Mouse (Mus musculus) right cerebral cortex, postnatal 4 days (tissue): ENCODE data around the gene Pros1.
A peak's percentile ranks its signal among the peaks of the same experiment; 100 is the strongest.

Experiments used
- DNase-seq: peaks from one replicate; pipeline ENCODE4 v3.0.0-alpha.2; 2022

Pros1 gene

DNA sequence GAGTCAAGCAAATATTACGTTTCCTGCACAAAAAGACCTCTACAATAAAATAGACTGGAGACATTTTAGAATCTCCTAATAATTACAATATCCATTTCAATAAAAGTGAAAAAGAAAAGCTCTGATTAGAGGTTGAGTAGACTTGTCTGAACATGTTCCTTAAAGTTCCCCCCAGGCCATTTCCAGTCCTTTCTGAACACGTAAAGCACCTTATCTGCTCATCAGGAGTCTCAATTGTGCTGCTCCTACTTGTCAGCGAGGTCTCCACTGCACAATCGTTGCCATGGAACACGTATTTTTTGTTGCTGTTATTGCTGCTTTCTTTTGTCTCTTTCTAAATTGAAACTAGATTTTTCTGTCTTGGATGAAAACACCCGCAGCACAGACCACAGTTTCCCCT, 7.3 kb downstream of the Pros1 start:
- no peak for DNase-seq

DNA sequence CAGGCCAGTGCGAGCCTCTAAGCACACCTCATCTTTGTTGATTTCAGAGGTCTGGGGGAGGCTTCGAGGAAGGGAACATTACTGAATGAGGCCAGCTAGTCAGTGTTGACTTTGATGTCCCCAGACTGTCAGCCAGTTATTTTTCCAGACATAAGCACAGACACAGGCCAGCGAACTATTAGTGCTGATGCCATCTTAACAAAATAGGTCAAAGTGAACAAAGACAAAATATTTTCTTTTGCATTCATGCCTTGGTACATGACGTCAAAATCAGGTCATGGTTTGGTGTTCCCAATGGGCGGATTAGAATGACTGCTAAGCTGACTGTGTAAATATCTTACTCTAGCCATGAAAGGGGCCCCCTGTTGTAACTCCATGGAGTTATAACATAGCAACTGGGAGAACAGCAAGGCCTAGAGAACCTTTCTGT, 18.6 kb downstream of the Pros1 start:
- no peak for DNase-seq

DNA sequence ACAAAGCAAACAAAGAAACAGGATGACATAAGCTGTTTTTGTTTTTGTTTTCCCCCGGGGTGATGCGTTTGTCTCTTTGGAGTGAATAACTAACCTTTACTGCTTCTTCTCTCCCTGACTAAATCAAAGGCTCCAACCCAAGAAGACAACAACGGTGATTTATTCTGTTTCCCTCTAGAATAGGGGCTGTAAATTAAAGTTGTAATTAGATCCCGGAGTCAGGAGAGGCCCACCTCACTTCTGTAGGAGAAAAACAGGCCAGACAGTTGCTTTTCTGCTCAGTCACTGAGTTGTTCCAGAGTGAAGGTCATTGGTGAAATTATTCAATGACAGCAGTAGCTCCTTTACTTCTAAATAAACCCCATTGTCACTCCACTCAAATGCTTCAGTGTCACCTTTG, 19.1 kb downstream of the Pros1 start:
- no peak for DNase-seq

DNA sequence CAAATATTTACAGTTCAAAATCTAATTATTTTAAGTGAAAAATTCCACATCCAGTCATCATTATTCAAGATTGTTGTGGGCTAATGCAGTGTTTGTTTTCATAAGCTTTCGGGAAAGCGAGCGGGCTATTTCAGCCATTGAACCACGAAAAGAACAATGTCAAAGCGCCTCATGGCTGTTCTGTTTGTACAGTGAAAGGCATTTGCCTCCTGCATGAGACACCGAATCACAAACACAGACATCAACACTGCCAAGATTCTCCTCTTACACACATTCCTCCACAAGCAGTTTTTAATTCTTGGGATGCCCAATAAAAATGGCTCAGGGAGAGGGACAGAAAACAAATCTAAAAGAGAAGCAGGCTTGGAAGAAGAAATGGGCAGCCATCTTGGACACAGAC, 20.0 kb downstream of the Pros1 start:
- no peak for DNase-seq

DNA sequence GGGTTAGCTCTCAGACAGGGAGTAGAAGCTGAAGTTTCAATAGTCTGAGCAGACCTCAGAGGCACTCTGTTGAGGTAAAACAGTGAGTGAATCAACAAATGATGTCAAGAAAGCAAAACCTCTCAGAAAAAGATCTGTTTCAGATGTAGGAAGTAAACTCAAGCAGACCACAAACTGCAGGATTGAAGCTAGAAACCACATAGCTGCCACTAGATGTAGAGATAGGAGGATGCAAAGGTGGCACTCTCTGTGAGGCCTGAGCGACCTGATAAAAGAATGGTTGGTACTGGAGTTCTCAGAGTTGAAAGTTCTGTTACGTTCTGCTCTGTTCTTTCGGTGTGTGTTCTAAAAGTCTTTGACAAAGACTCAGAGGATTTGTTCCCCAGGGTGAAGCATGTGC, 41.7 kb downstream of the Pros1 start:
- no peak for DNase-seq

DNA sequence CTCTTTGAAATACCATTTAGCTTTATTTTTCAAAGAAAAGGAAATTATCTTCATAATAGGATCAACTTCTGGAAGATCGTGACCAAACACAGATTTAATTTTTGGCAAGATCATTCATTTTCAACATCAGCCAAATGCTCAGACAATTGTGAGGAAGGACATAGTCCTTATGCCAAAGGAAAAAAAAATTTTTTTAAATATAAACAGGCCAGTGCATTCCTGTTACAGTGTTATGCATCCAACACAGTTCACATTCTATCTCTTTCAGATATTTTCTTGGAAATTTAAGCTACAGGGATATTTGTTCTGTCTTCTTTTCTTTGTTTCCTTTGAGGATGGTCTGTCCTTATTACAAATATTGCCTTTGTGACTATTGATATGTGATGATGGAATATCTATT, 57.3 kb downstream of the Pros1 start:
- DNase-seq: no peak

DNA sequence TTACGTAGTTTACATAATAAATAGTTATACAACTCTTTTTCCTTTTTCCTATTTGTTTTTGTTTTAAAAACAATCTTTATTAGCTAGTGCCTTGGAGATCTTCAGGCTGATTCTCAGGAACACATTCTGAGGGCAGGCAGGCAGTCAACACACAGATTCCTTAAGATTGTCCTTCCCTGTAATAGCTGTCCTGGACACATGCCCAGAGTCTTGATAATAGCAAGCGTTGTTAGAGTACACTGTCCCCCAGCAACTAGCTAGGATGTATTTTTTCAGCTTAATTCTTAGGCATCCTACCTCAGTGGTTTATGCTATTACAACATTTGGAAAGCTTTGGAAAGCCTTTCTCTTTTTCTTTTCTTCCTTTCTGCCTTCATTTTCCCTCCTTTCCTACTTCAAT, 58.1 kb downstream of the Pros1 start:
- DNase-seq: no peak

DNA sequence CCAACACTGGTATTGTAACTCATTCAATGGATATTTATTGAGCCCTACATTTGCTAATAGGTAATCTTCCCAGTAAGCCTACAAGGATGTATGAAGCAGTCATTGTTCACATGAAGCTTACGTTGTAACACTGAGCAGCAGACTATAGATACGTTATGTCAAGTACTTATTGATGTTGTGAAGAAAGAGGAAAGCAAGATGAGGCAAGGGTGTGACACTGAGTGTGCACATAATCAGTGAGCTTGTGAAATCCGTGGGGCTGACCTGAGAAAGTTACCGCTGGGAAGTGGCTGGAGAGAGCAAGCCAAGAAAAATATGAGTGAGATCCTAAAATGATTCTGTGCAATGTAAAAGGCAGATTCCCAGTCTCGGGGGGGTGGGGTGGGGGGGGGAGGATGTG, 61.4 kb downstream of the Pros1 start:
- DNase-seq: no peak

DNA sequence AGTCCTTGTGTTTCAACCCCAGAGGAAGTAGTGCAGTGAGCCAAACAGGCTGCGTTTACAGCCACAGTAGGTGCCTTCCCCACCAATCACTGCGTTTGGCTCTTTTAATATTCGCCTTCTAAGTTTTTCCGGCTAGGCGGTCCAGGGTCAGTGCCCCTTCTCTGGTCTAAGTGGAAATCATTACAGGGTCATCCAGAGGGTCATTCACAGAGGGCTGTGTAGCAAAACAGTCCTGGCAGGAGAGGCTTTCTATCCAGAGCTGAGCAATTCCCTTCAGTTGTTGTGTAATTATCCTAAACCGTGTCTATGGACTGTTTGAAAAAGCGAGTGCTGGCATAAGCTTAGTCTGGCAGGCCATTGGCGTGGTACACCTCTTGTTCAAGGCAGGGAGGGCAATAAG, 68.1 kb downstream of the Pros1 start:
- DNase-seq: no peak

DNA sequence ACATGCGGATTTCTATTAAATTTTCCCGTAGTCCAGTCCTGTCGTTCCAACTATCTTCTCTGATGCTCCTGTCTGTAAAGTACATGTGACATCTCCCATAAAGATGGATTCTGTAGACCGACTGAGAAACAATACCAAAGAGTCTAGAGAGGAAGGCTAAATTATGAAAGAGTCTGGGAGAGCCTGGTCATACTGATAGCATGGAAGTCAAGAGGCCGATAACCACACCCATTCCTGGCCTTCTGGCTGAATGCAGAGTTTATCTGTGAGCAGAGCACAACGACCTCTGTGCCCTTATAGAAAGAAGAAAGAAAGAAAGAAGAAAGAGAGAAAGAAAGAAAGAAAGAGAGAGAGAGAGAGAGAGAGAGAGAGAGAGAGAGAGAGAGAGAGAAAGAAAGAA, 77.2 kb downstream of the Pros1 start:
- no peak for DNase-seq

DNA sequence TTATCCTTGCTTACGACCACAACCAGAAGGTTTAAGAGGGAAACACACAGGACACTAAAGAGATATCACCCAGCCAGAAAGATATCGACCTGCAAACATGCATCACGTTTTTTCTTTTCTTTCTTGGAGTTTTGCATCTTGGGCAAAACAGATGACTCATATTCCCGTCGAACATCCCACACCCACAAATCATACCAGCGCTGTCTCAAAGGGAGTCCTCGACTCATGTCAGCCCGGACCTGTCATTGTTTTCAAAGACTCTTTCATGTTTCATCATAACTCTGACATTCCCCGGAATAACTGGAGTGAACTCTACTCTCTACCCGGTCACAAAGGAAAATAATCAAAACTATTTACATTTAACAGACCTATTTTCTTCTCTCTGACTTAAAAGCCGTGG, 82.2 kb downstream of the Pros1 start:
- DNase-seq: no peak

DNA sequence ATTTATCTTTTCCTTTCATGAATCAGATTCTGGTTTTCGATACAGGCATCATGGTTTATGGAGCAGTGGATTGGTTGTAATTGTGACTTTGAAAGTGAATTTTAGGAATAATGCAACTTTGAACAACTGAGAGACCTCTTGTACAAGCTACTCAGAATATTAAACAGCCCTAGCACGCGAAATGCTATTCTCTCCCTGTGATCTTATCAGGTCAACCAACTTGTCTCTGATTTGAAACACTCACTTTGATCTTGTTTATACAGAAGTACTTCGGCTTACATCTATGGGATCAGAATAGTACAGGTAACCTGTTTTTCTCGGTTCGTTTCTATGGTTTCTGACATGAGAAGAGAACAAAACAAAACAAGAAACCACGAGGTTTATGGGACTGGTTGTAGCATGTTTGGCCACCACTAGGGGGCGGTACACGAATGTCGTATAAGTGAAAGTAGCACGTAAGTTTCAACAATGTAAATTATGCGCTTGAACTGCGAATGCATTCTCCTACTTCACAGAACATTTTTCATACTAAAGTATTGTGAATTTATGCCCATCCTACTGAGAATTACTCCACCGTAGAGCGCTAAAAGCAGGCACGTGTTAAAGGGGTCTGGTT, 86.4 kb downstream of the Pros1 start:
- peak; percentile 92 for DNase-seq

DNA sequence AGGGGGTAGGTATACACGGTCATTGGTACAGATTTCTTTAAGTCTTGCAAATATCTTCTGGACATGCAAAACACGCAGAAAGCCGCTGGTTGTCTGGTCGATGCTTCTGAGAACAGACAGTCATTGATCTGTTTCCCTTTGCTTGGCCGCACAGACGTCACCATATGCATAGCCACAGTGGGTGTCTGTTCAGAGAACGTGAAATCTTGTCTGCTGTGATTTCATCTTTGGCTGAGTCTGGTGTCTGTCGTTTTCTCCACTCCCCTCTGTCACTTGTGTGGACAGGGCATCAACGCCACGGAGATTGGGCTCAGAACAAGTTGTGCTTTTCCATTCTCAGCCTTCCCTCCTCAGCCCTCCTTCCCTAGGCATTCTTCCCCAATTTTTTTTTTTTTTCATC, 87.7 kb downstream of the Pros1 start:
- DNase-seq: no peak

DNA sequence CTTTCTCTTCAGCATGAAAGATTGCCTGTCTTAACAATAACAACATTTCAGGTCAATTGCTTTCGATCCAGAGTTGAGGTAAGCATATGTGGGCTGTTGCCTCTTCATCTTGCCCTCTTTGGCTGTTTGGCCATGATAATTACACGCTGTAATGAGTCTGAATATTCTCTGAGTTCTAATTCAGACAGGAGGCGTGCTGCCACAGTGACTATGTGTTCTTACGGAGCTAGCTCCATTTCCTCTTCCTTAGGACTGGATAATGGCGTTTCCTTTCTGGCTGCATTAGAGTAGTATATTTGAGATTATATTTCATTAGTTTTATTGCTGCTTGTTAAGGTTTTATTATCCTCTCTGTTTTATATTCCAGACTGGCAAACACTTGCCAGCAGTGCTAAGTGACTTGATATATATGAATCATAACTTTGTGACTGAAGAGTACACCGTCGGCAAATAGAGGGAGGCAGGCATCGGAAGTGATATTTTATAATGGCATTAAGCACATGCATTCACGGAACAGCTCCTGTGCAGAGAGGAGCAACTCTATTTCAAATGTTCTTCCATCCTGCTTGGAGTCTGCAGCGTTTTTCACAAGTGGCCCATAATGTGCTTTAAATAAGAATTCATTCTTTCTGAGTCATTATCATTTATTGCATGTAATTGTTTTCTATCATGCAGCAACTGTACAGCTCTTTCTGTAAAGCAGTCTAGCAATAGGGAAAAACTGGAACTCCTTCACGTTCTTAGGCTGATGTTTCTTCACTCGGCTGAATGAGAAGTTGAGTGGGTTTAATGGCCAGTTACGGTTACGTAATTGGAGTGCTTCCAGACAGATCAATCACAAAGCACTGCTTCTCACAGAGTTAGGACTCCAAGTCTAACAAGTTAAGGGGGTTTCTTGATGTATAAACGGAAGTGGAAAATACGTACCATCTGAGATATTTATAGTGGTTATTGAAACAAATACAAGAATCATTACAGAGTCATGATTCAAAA, 88.6 kb downstream of the Pros1 start:
- DNase-seq: no peak

DNA sequence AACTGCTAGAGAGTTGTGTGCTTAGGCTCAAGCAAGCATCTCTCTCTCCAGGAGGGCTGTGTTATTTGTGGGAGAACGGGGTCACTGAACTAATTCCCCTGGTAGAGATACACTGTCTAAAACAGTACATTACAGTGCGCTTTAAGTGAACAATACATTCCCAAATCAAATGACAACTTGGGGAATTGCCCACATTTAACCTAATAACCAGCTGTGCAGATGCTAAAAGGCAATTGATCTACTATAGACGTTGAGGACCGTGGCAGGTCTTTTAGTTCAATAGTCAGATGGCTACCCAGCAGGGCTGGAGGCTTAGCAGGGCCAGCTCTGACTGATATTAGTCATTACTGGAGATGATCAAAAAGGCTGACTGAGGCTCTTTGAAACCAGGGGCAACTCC, 104.4 kb downstream of the Pros1 start:
- DNase-seq: no peak

DNA sequence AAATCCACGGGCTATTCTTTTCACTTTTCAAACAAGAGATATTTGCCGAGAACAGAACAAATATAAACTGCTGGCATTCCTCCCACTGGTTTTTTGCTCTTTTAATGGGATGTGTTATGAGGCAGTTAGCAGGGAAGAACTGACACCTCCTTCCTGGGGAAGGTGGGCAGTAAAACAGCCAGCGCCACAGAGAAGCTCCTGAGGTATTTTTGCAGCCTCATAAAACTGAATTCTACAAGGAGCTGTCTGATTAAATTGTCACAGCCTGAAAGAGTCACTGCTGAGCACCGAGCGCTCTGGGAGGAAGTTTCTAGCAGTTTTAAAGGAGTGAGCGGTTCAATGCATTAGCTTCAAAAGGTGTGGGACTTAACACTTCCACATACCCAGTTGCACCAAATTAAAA, 110.3 kb downstream of the Pros1 start:
- no peak for DNase-seq

DNA sequence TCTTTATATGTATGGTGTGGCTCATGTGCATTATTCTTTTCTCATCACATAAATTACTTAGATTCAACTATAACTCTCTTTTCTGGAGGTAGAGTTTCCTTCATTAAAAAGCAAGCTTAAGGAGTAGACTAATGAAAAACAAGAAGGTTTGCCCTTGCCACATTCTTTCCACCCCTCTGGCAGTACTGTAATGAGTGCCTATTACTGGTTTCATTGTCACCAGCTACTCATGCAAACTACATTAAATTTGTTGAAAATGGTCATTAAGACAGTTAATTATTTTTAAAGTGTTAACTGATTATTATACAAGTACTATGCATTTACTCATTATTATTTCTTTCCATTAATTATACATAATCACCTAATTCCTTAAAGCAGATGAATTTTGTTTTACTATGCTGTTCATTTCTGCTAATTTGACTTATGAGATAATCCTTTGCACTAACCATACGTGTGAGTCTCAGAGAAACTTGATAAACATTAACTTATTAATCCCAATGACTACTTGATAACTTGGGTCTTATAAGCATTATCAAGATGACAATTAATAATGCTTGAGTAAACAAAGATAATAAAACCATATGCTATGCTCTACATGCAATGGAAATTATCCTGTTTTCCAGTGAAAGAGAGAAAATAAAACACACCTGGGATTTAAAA, 117.7 kb downstream of the Pros1 start:
- no peak for DNase-seq

DNA sequence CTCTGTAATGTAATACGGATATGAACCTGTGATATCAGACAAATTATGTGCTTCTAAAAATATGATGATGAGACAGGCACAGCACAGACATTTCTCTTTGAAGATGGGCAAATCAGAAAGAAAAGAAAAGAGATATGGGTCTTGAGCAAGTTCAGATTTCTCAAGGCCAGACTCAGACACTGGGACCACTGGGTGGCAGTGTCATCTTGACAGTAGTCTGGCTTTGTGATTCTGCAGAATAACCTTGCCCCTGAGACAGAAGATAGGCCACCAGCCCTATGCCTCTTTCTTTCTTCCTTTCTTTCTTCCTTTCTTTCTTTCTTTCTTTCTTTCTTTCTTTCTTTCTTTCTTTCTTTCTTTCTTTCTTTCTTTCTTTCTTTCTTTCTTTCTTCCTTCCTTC, 120.8 kb downstream of the Pros1 start:
- peak; percentile 5 for DNase-seq
